Mouse (Mus musculus): Measurements from ENCODE around the gene Orm1. TPM values are rescaled to one million over a fixed set of nuclear protein-coding genes. Genes with fewer than 3 reads are reported as not detected.

The Orm1 gene
- polyA plus RNA-seq (2012; rRNA removed) (not detected in 2 replicates), polyA plus RNA-seq (2014; fragmentation: Nextera tagmentation; extraction: Ambion mirVana) (not detected in 2 replicates)

DNA sequence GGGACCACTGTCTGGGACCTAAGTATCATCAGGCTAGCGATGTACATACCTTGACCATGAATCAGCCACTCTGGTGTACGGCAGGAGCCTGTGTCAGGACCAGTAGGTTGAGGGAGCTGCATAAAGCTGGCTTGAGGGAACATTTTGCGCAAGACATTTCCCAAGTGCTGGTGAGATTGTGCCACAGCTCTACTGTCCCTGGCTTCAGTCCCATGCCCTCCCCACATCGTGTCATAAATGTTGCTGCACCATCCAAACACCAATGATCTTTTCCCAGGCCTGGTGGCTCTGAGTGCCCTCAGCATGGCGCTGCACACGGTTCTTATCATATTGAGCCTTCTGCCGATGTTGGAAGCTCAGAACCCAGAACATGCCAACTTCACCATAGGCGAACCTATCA, at the start of gene Orm1:
Gene Orm1 (plus strand): TSS at position 266 of the 400 bp plus-strand sequence.
- no peak within 1 kb of the TSS for H3K4me2 ChIP-seq (ENCODE audit: low read depth)
- H3K27ac ChIP-seq: no peak within 1 kb of the TSS
- 61% methylated on average over 8 of the region's 8 CpGs for WGBS (ENCODE audit: insufficient replicate concordance)
- no peaks in the 10 kb centered on the region for H3K9me3 ChIP-seq (ENCODE audit: control insufficient read depth, low read length)
- H3K27me3 ChIP-seq (ENCODE audit: control insufficient read depth, insufficient read depth, low read length): no peaks in the 10 kb centered on the region
- no peaks in the 10 kb centered on the region for H3K36me3 ChIP-seq (replicated peaks; ENCODE audit: control insufficient read depth, insufficient read depth, low read depth)
- H3K4me3 ChIP-seq (ENCODE audit: insufficient read depth in 1 of 2, low read depth in 2 of 2, low read length in 2 of 2): no peak within 1 kb of the TSS
- ATAC-seq (ENCODE audit: insufficient read depth) (no peak), DNase-seq (ENCODE audit: low read depth in 3 of 3, low spot score in 3 of 3) (no peak)
- H3K9ac ChIP-seq (replicated peaks): no peak within 1 kb of the TSS
- no peaks in the 10 kb centered on the region for H3K4me1 ChIP-seq (replicated peaks; ENCODE audit: control insufficient read depth in 2 of 2, insufficient read depth in 2 of 2, low read length in 1 of 2)
- TF ChIP-seq EP300 (IDR thresholded peaks at IDR 0.05; ENCODE audit: low read depth): no peak

DNA sequence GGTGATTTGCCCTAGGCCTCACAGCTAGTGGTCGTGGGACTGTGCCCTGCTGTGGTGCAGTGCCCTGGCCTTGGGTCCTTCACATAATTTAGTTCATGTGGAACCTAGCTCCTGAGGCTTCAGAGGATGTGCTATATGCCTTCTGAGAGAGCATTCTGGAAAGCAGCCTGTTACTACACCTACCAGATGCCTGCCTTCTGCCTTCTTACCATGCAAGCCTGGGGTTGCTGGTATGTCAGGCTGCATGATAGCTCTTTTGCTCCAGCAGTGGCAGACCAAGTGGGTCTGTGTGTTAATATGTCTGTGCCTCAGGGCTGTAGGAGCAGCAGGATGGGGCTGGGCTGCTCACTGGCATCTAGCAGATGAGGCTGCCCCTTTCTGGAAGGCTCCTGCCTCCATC, 48.7 kb upstream of the Orm1 start:
- no peak for TF ChIP-seq EP300 (IDR thresholded peaks at IDR 0.05; ENCODE audit: low read depth)
- TF ChIP-seq CTCF (IDR thresholded peaks at IDR 0.05; ENCODE audit: low read depth): no peak
- ATAC-seq (ENCODE audit: insufficient read depth): no peak
- no peak for DNase-seq (ENCODE audit: low read depth in 3 of 3, low spot score in 3 of 3)
- 43% methylated on average over 1 of the region's 1 CpGs for WGBS (ENCODE audit: insufficient replicate concordance)
- H3K4me2 ChIP-seq (ENCODE audit: low read depth): no peak overlapping the region
- no peaks in the 10 kb centered on the region for H3K27me3 ChIP-seq (ENCODE audit: control insufficient read depth, insufficient read depth, low read length)
- no peak overlapping the region for H3K27ac ChIP-seq
- H3K4me1 ChIP-seq (replicated peaks; ENCODE audit: control insufficient read depth in 2 of 2, insufficient read depth in 2 of 2, low read length in 1 of 2): no peaks in the 10 kb centered on the region
- no peaks in the 10 kb centered on the region for H3K36me3 ChIP-seq (replicated peaks; ENCODE audit: control insufficient read depth, insufficient read depth, low read depth)
- no peak overlapping the region for H3K4me3 ChIP-seq (ENCODE audit: insufficient read depth in 1 of 2, low read depth in 2 of 2, low read length in 2 of 2)
- H3K9me3 ChIP-seq (ENCODE audit: control insufficient read depth, low read length): no peaks in the 10 kb centered on the region
- H3K9ac ChIP-seq (replicated peaks): no peak overlapping the region

DNA sequence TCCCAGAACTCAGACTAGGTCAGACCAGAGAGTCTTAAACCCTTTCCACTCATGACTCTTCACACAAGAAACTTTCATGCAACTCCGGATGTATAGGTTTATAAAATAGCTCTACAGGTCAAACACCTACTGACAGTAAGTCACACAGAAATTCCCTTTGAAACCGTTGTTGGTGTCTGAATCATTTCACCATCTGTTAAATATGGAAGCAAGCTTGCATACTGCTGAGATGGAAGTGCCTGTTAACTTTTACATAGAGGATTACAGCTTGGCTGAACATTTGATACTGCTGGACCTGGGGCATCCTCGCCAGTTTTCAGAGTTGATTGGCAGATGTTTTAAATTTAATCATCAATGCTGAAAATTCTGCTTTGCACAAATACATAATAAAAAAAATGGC, 48.1 kb upstream of the Orm1 start:
- no peak for DNase-seq (ENCODE audit: low read depth in 3 of 3, low spot score in 3 of 3)
- TF ChIP-seq EP300 (IDR thresholded peaks at IDR 0.05; ENCODE audit: low read depth) (no peak), CTCF (IDR thresholded peaks at IDR 0.05; ENCODE audit: low read depth) (no peak)
- Histone ChIP-seq H3K27ac (no peak overlapping the region), H3K4me2 (ENCODE audit: low read depth) (no peak overlapping the region), H3K9ac (replicated peaks) (no peak overlapping the region), H3K4me1 (replicated peaks; ENCODE audit: control insufficient read depth in 2 of 2, insufficient read depth in 2 of 2, low read length in 1 of 2) (no peaks in the 10 kb centered on the region), H3K9me3 (ENCODE audit: control insufficient read depth, low read length) (no peaks in the 10 kb centered on the region), H3K4me3 (ENCODE audit: insufficient read depth in 1 of 2, low read depth in 2 of 2, low read length in 2 of 2) (no peak overlapping the region), H3K27me3 (ENCODE audit: control insufficient read depth, insufficient read depth, low read length) (no peaks in the 10 kb centered on the region), H3K36me3 (replicated peaks; ENCODE audit: control insufficient read depth, insufficient read depth, low read depth) (no peaks in the 10 kb centered on the region)
- WGBS (ENCODE audit: insufficient replicate concordance): 47% methylated on average over 3 of the region's 3 CpGs
- no peak for ATAC-seq (ENCODE audit: insufficient read depth)

DNA sequence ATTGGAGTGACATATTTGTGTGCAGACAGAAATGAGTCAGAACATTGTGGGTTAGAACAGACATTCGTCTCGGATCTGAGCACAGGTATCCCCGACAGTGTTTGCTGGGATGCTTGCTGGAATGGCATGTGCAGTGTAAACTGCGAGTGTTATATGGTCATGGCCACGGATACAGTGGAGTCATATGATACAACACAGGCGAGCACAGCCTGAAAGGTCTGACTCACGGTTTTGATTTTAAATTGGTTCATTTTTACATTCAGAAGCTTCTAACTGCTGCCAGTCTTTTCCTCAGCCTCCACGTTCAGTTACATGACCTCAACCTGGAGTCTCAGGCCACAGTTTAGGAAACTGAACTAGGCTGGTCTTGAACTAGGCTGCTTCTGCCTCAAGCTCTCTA, 47.5 kb upstream of the Orm1 start:
- no peak overlapping the region for H3K4me3 ChIP-seq (ENCODE audit: insufficient read depth in 1 of 2, low read depth in 2 of 2, low read length in 2 of 2)
- 54% methylated on average over 8 of the region's 8 CpGs for WGBS (ENCODE audit: insufficient replicate concordance)
- TF ChIP-seq CTCF (IDR thresholded peaks at IDR 0.05; ENCODE audit: low read depth) (no peak), EP300 (IDR thresholded peaks at IDR 0.05; ENCODE audit: low read depth) (no peak)
- H3K36me3 ChIP-seq (replicated peaks; ENCODE audit: control insufficient read depth, insufficient read depth, low read depth): no peaks in the 10 kb centered on the region
- H3K4me2 ChIP-seq (ENCODE audit: low read depth): no peak overlapping the region
- ATAC-seq (ENCODE audit: insufficient read depth) (no peak), DNase-seq (ENCODE audit: low read depth in 3 of 3, low spot score in 3 of 3) (no peak)
- no peaks in the 10 kb centered on the region for H3K4me1 ChIP-seq (replicated peaks; ENCODE audit: control insufficient read depth in 2 of 2, insufficient read depth in 2 of 2, low read length in 1 of 2)
- H3K27ac ChIP-seq: no peak overlapping the region
- no peaks in the 10 kb centered on the region for H3K27me3 ChIP-seq (ENCODE audit: control insufficient read depth, insufficient read depth, low read length)
- H3K9ac ChIP-seq (replicated peaks): no peak overlapping the region
- no peaks in the 10 kb centered on the region for H3K9me3 ChIP-seq (ENCODE audit: control insufficient read depth, low read length)

DNA sequence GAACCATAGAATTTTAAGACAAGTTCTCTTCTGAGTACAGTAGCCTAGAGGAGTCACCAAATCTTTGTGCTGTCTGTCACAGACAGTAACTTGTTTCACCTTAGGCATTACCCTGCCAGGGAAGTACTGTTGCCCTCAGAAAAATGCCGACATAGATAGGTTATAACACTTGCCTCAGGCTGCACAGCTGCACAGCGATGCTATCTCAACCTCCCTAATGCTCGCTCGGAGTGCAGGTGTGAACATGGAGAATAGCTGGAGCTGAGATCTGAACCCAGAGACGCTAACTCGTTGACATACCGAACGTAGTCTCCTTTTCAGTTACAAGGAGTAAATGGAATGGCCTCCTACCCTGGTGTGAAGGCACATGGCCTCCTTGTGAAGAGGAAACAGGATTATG, 46.2 kb upstream of the Orm1 start:
- ATAC-seq (ENCODE audit: insufficient read depth): no peak

More for the DNA sequence above, 46.2 kb upstream of the Orm1 start:
- no peak overlapping the region for H3K4me2 ChIP-seq (ENCODE audit: low read depth)
- TF ChIP-seq EP300 (IDR thresholded peaks at IDR 0.05; ENCODE audit: low read depth) (no peak), CTCF (IDR thresholded peaks at IDR 0.05; ENCODE audit: low read depth) (no peak)
- no peak for DNase-seq (ENCODE audit: low read depth in 3 of 3, low spot score in 3 of 3)
- H3K9me3 ChIP-seq (ENCODE audit: control insufficient read depth, low read length): no peaks in the 10 kb centered on the region
- H3K36me3 ChIP-seq (replicated peaks; ENCODE audit: control insufficient read depth, insufficient read depth, low read depth): no peaks in the 10 kb centered on the region
- 74% methylated on average over 8 of the region's 8 CpGs for WGBS (ENCODE audit: insufficient replicate concordance)
- no peak overlapping the region for H3K9ac ChIP-seq (replicated peaks)
- H3K27me3 ChIP-seq (ENCODE audit: control insufficient read depth, insufficient read depth, low read length): no peaks in the 10 kb centered on the region
- H3K4me1 ChIP-seq (replicated peaks; ENCODE audit: control insufficient read depth in 2 of 2, insufficient read depth in 2 of 2, low read length in 1 of 2): no peaks in the 10 kb centered on the region
- no peak overlapping the region for H3K4me3 ChIP-seq (ENCODE audit: insufficient read depth in 1 of 2, low read depth in 2 of 2, low read length in 2 of 2)
- H3K27ac ChIP-seq: no peak overlapping the region
